Mouse (Mus musculus): ENCODE measurements around the gene Cfap20. TPM values are rescaled to one million over a fixed set of nuclear protein-coding genes. Genes with fewer than 3 reads are reported as not detected.
A peak's percentile ranks its signal among the peaks of the same experiment; 100 is the strongest.

The Cfap20 gene
- polyA plus RNA-seq, 1 experiment from 2014 or later: 27.8 TPM

GRCm38 (mm10) chr8:95440168-95440709, 5.6 kb upstream of the Cfap20 start:
- H3K9me3 ChIP-seq (replicated peaks; ENCODE audit: control insufficient read depth, low read length): no peaks in the 10 kb centered on the region
- no peak overlapping the region for H3K9ac ChIP-seq (ENCODE audit: low read depth, low read length)
- no peak overlapping the region for H3K27ac ChIP-seq (ENCODE audit: low read length)
- no peaks in the 10 kb centered on the region for H3K27me3 ChIP-seq (ENCODE audit: control insufficient read depth, insufficient read depth, low read depth, low read length)
- H3K36me3 ChIP-seq (ENCODE audit: control insufficient read depth, insufficient read depth): no peaks in the 10 kb centered on the region
- ATAC-seq (ENCODE audit: low read depth): peak; percentile 62
- H3K4me3 ChIP-seq (ENCODE audit: low read depth, low read length): no peak overlapping the region
- 29% methylated on average over 5 of the region's 5 CpGs for WGBS (ENCODE audit: insufficient replicate concordance)
- H3K4me1 ChIP-seq (ENCODE audit: control insufficient read depth, low read depth, low read length): peaks cover 23% of the 10 kb centered on the region
- H3K4me2 ChIP-seq (ENCODE audit: low read depth, low read length): peak overlapping the region; percentile 30; the same call in 1 of the 2 replicates

- WGBS (ENCODE audit: insufficient replicate concordance): 63% methylated on average over 2 of the region's 2 CpGs
- Histone ChIP-seq H3K9me3 (replicated peaks; ENCODE audit: control insufficient read depth, low read length) (no peaks in the 10 kb centered on the region), H3K9ac (ENCODE audit: low read depth, low read length) (no peak overlapping the region), H3K36me3 (ENCODE audit: control insufficient read depth, insufficient read depth) (no peaks in the 10 kb centered on the region), H3K27me3 (ENCODE audit: control insufficient read depth, insufficient read depth, low read depth, low read length) (no peaks in the 10 kb centered on the region), H3K4me1 (ENCODE audit: control insufficient read depth, low read depth, low read length) (peaks cover 23% of the 10 kb centered on the region), H3K4me3 (ENCODE audit: low read depth, low read length) (no peak overlapping the region), H3K4me2 (ENCODE audit: low read depth, low read length) (no peak overlapping the region), H3K27ac (ENCODE audit: low read length) (no peak overlapping the region)
- no peak for ATAC-seq (ENCODE audit: low read depth)
Observed at GRCm38 (mm10) chr8:95439421-95439820, 4.8 kb upstream of the Cfap20 start.

- Histone ChIP-seq H3K27ac (ENCODE audit: low read length) (no peak overlapping the region), H3K9me3 (replicated peaks; ENCODE audit: control insufficient read depth, low read length) (no peaks in the 10 kb centered on the region), H3K4me2 (ENCODE audit: low read depth, low read length) (no peak overlapping the region), H3K27me3 (ENCODE audit: control insufficient read depth, insufficient read depth, low read depth, low read length) (no peaks in the 10 kb centered on the region), H3K36me3 (ENCODE audit: control insufficient read depth, insufficient read depth) (no peaks in the 10 kb centered on the region), H3K9ac (ENCODE audit: low read depth, low read length) (no peak overlapping the region), H3K4me1 (ENCODE audit: control insufficient read depth, low read depth, low read length) (peaks cover 35% of the 10 kb centered on the region), H3K4me3 (ENCODE audit: low read depth, low read length) (no peak overlapping the region)
- 35% methylated on average over 5 of the region's 5 CpGs for WGBS (ENCODE audit: insufficient replicate concordance)
- ATAC-seq (ENCODE audit: low read depth): no peak
Observed at GRCm38 (mm10) chr8:95437341-95437992, 2.8 kb upstream of the Cfap20 start.

- no peak overlapping the region for H3K27ac ChIP-seq (ENCODE audit: low read length)
- peaks cover 29% of the 10 kb centered on the region for H3K4me1 ChIP-seq (ENCODE audit: control insufficient read depth, low read depth, low read length)
- 78% methylated on average over 3 of the region's 3 CpGs for whole genome bisulfite sequencing (ENCODE audit: insufficient replicate concordance)
Observed at GRCm38 (mm10) chr8:95435930-95436329, 1.3 kb upstream of the Cfap20 start.

GRCm38 (mm10) chr8:95435471-95435870, 802 bp upstream of the Cfap20 start:
- Histone ChIP-seq H3K27ac (ENCODE audit: low read length) (no peak overlapping the region), H3K36me3 (ENCODE audit: control insufficient read depth, insufficient read depth) (no peaks in the 10 kb centered on the region), H3K9me3 (replicated peaks; ENCODE audit: control insufficient read depth, low read length) (no peaks in the 10 kb centered on the region), H3K9ac (ENCODE audit: low read depth, low read length) (no peak overlapping the region), H3K4me2 (ENCODE audit: low read depth, low read length) (peak overlapping the region; percentile 74), H3K4me1 (ENCODE audit: control insufficient read depth, low read depth, low read length) (peaks cover 28% of the 10 kb centered on the region), H3K4me3 (ENCODE audit: low read depth, low read length) (peak overlapping the region; percentile 96; the same call in 1 of the 2 replicates), H3K27me3 (ENCODE audit: control insufficient read depth, insufficient read depth, low read depth, low read length) (no peaks in the 10 kb centered on the region)
- 89% methylated on average over 9 of the region's 9 CpGs for WGBS (ENCODE audit: insufficient replicate concordance)
- no peak for ATAC-seq (ENCODE audit: low read depth)

More at GRCm38 (mm10) chr8:95435930-95436329, 1.3 kb upstream of the Cfap20 start:
- no peaks in the 10 kb centered on the region for H3K36me3 ChIP-seq (ENCODE audit: control insufficient read depth, insufficient read depth)
- H3K9me3 ChIP-seq (replicated peaks; ENCODE audit: control insufficient read depth, low read length): no peaks in the 10 kb centered on the region
- no peak overlapping the region for H3K4me3 ChIP-seq (ENCODE audit: low read depth, low read length)
- ATAC-seq (ENCODE audit: low read depth): no peak
- H3K9ac ChIP-seq (ENCODE audit: low read depth, low read length): no peak overlapping the region
- H3K4me2 ChIP-seq (ENCODE audit: low read depth, low read length): no peak overlapping the region
- H3K27me3 ChIP-seq (ENCODE audit: control insufficient read depth, insufficient read depth, low read depth, low read length): no peaks in the 10 kb centered on the region

- ATAC-seq (ENCODE audit: low read depth): peak; percentile 35
- H3K9me3 ChIP-seq (replicated peaks; ENCODE audit: control insufficient read depth, low read length): no peaks in the 10 kb centered on the region
- H3K4me2 ChIP-seq (ENCODE audit: low read depth, low read length): peak overlapping the region; percentile 74
- H3K27me3 ChIP-seq (ENCODE audit: control insufficient read depth, insufficient read depth, low read depth, low read length): no peaks in the 10 kb centered on the region
- peak overlapping the region; percentile 96 for H3K4me3 ChIP-seq (ENCODE audit: low read depth, low read length)
- H3K27ac ChIP-seq (ENCODE audit: low read length): peak overlapping the region; percentile 90
- peaks cover 20% of the 10 kb centered on the region for H3K4me1 ChIP-seq (ENCODE audit: control insufficient read depth, low read depth, low read length)
- H3K9ac ChIP-seq (ENCODE audit: low read depth, low read length): peak overlapping the region; percentile 88
- no peaks in the 10 kb centered on the region for H3K36me3 ChIP-seq (ENCODE audit: control insufficient read depth, insufficient read depth)
- under 1% methylated on average over 25 of the region's 25 CpGs for WGBS (ENCODE audit: insufficient replicate concordance)
Observed at GRCm38 (mm10) chr8:95434233-95434632, 436 bp downstream of the Cfap20 start.

DNA sequence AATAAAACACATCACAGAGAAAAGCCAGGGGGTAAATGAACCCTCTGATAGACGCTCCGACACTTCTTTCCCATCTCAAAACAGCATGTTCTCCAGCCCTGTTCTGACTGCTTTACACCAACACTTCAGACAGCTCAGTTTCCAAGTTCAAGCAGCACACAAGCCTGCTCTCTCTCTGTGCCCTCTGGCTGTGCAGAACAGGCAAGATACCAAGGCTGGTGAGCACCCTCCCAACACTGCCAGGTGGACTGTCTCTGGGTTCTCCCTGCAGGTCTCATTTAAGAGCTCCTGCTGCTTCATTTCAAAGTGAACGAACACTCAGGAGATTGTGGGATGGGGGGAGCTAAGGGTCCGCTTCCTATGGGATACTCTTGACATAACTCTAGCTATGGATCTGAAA, 1.5 kb downstream of the Cfap20 start:
- Histone ChIP-seq H3K4me3 (ENCODE audit: low read depth, low read length) (peak overlapping the region; percentile 96; the same call in 1 of the 2 replicates), H3K4me1 (ENCODE audit: control insufficient read depth, low read depth, low read length) (peaks cover 25% of the 10 kb centered on the region), H3K9me3 (replicated peaks; ENCODE audit: control insufficient read depth, low read length) (no peaks in the 10 kb centered on the region), H3K36me3 (ENCODE audit: control insufficient read depth, insufficient read depth) (no peaks in the 10 kb centered on the region), H3K27me3 (ENCODE audit: control insufficient read depth, insufficient read depth, low read depth, low read length) (no peaks in the 10 kb centered on the region), H3K9ac (ENCODE audit: low read depth, low read length) (0 out of 2 replicates have a peak overlapping the region, but pooled peaks have one; percentile 13), H3K4me2 (ENCODE audit: low read depth, low read length) (peak overlapping the region; percentile 74), H3K27ac (ENCODE audit: low read length) (no peak overlapping the region)
- ATAC-seq (ENCODE audit: low read depth): no peak
- 67% methylated on average over 4 of the region's 4 CpGs for WGBS (ENCODE audit: insufficient replicate concordance)

DNA sequence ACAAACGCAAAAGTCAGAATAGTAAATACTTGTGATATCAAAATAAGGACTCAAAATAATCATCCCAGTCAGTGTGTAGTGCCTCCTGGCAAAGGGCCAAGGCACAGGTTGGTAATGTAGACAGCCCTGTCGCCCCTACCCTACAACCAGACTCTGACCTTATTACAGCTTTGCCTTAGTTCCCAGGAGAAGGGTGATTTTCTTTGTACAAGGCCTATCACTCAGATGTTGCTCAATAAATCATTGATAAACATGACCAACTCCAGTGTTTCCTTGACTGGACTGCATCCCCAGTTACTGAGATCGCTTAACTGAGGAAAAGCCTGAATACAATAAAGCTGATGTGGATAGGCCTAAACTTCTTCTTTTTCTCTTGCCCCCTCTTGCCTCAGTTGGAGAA, 2.2 kb downstream of the Cfap20 start:
- H3K4me2 ChIP-seq (ENCODE audit: low read depth, low read length): no peak overlapping the region
- peaks cover 30% of the 10 kb centered on the region for H3K4me1 ChIP-seq (ENCODE audit: control insufficient read depth, low read depth, low read length)
- H3K9me3 ChIP-seq (replicated peaks; ENCODE audit: control insufficient read depth, low read length): no peaks in the 10 kb centered on the region
- H3K27ac ChIP-seq (ENCODE audit: low read length): no peak overlapping the region
- no peak for ATAC-seq (ENCODE audit: low read depth)
- no peaks in the 10 kb centered on the region for H3K27me3 ChIP-seq (ENCODE audit: control insufficient read depth, insufficient read depth, low read depth, low read length)
- no peak overlapping the region for H3K9ac ChIP-seq (ENCODE audit: low read depth, low read length)
- no peaks in the 10 kb centered on the region for H3K36me3 ChIP-seq (ENCODE audit: control insufficient read depth, insufficient read depth)
- no peak overlapping the region for H3K4me3 ChIP-seq (ENCODE audit: low read depth, low read length)
- WGBS (ENCODE audit: insufficient replicate concordance): 57% methylated on average over 3 of the region's 3 CpGs

- ATAC-seq (ENCODE audit: low read depth): no peak
- no peaks in the 10 kb centered on the region for H3K9me3 ChIP-seq (replicated peaks; ENCODE audit: control insufficient read depth, low read length)
- no peaks in the 10 kb centered on the region for H3K36me3 ChIP-seq (ENCODE audit: control insufficient read depth, insufficient read depth)
- H3K4me3 ChIP-seq (ENCODE audit: low read depth, low read length): no peak overlapping the region
- H3K27ac ChIP-seq (ENCODE audit: low read length): no peak overlapping the region
- WGBS (ENCODE audit: insufficient replicate concordance): 52% methylated on average over 3 of the region's 3 CpGs
- H3K27me3 ChIP-seq (ENCODE audit: control insufficient read depth, insufficient read depth, low read depth, low read length): no peaks in the 10 kb centered on the region
- H3K4me1 ChIP-seq (ENCODE audit: control insufficient read depth, low read depth, low read length): peaks cover 37% of the 10 kb centered on the region
- no peak overlapping the region for H3K4me2 ChIP-seq (ENCODE audit: low read depth, low read length)
- H3K9ac ChIP-seq (ENCODE audit: low read depth, low read length): no peak overlapping the region
Observed at GRCm38 (mm10) chr8:95429945-95430344, 4.7 kb downstream of the Cfap20 start.

Data from liver, embryonic 16.5 days (tissue).